26 mouse cellular contexts compared by ENCODE assay signal in genomic region chr1:193734014-193734763, GRCm38 (mm10).
A peak's percentile ranks its signal among the peaks of the same experiment; 100 is the strongest.
DNase-seq lines count a peak whose midpoint lies in the region; ATAC-seq lines count a peak whose summit lies in the region.
"Had no signal": no experiment of that assay in that cellular context is flagged by ENCODE, and none has a peak within 500 bp of the region (broad histone marks: within the 10 kb centered on the region; RNA-seq: fewer than 3 reads in every experiment).

No protein-coding gene starts in this region.

- H3K36me3 ChIP-seq in hindbrain, embryonic 10.5 days, result no peaks in the 10 kb centered on the region
- H3K36me3 ChIP-seq in hindbrain, embryonic 16.5 days (ENCODE audit: control insufficient read depth, insufficient read depth, low read length), result no peaks in the 10 kb centered on the region
- H3K36me3 ChIP-seq in forebrain, embryonic 14.5 days (ENCODE audit: control insufficient read depth, insufficient read depth, low read length), result no peaks in the 10 kb centered on the region
- no peaks in the 10 kb centered on the region for H3K36me3 ChIP-seq in midbrain, embryonic 13.5 days
- H3K36me3 ChIP-seq: embryonic facial prominence, embryonic 12.5 days; G1E; heart, embryonic 10.5 days; intestine, embryonic 15.5 days; neural tube, embryonic 13.5 days had no signal

- no peak for DNase-seq in hindbrain, embryonic 10.5 days (ENCODE audit: low spot score)
- peak; percentile 6 for DNase-seq in R1 (ENCODE audit: low read depth, low spot score)
- peak; percentile 76 for DNase-seq in forebrain, embryonic 14.5 days (ENCODE audit: low spot score)
- DNase-seq in kidney, postnatal 14 days, result no peak
- DNase-seq in left cerebral cortex, adult 9 months (ENCODE audit: low spot score in 2 of 2), result no peak
- DNase-seq: adrenal gland, adult 2 months; cerebellum, adult 18-20 months; cerebellum, postnatal 14 days; kidney, adult 8-10 months; kidney, postnatal 25 days; liver, postnatal 0 days; thymus, adult 2 months; thymus, postnatal 4 days had no signal

- H3K9me3 ChIP-seq in hindbrain, embryonic 10.5 days, result no peaks in the 10 kb centered on the region
- H3K9me3 ChIP-seq in hindbrain, embryonic 16.5 days (ENCODE audit: control insufficient read depth, low read length), result no peaks in the 10 kb centered on the region
- H3K9me3 ChIP-seq in forebrain, embryonic 14.5 days (replicated peaks; ENCODE audit: control insufficient read depth, low read length), result no peaks in the 10 kb centered on the region
- no peaks in the 10 kb centered on the region for H3K9me3 ChIP-seq in midbrain, embryonic 13.5 days
- H3K9me3 ChIP-seq: embryonic facial prominence, embryonic 12.5 days; G1E; heart, embryonic 10.5 days; intestine, embryonic 15.5 days; neural tube, embryonic 13.5 days had no signal

- no peak overlapping the region for H3K4me3 ChIP-seq in hindbrain, embryonic 10.5 days
- no peak overlapping the region for H3K4me3 ChIP-seq in hindbrain, embryonic 16.5 days (ENCODE audit: low read length)
- H3K4me3 ChIP-seq in forebrain, embryonic 14.5 days (ENCODE audit: low read depth, low read length), result no peak overlapping the region
- no peak overlapping the region for H3K4me3 ChIP-seq in midbrain, embryonic 13.5 days (replicated peaks)
- H3K4me3 ChIP-seq: embryonic facial prominence, embryonic 12.5 days; erythroblast, embryonic 14.5 days; heart, embryonic 10.5 days; intestine, embryonic 15.5 days; layer of hippocampus, adult 2 months; neural tube, embryonic 13.5 days had no signal

- no peak overlapping the region for H3K4me2 ChIP-seq in hindbrain, embryonic 16.5 days (ENCODE audit: low read length)
- no peak overlapping the region for H3K4me2 ChIP-seq in forebrain, embryonic 14.5 days (ENCODE audit: low read length)
- no peak overlapping the region for H3K4me2 ChIP-seq in midbrain, embryonic 13.5 days (replicated peaks)
- H3K4me2 ChIP-seq: embryonic facial prominence, embryonic 12.5 days; intestine, embryonic 15.5 days; neural tube, embryonic 13.5 days had no signal

- H3K9ac ChIP-seq in hindbrain, embryonic 16.5 days (ENCODE audit: low read depth, low read length), result no peak overlapping the region
- H3K9ac ChIP-seq in forebrain, embryonic 14.5 days (ENCODE audit: low read length), result no peak overlapping the region
- H3K9ac ChIP-seq in midbrain, embryonic 13.5 days (replicated peaks), result no peak overlapping the region
- H3K9ac ChIP-seq: embryonic facial prominence, embryonic 12.5 days; intestine, embryonic 15.5 days; liver, postnatal 0 days; neural tube, embryonic 13.5 days had no signal

- WGBS in hindbrain, embryonic 10.5 days, result 36% methylated on average over 4 of the region's 4 CpGs
- 38% methylated on average over 4 of the region's 4 CpGs for WGBS in hindbrain, embryonic 16.5 days
- WGBS in forebrain, embryonic 14.5 days, result 9% methylated on average over 4 of the region's 4 CpGs
- WGBS in midbrain, embryonic 13.5 days, result 20% methylated on average over 4 of the region's 4 CpGs

- ATAC-seq in hindbrain, embryonic 16.5 days, result no peak
- ATAC-seq in forebrain, embryonic 14.5 days, result peak; percentile 74
- peak; percentile 77 for ATAC-seq in midbrain, embryonic 13.5 days
- ATAC-seq in CD4-positive, CD25-positive, alpha-beta regulatory T cell, adult 4 months, result no peak
- ATAC-seq: intestine, embryonic 15.5 days; liver, postnatal 0 days; lung, postnatal 0 days; Patski had no signal

- H3K4me1 ChIP-seq in hindbrain, embryonic 10.5 days (replicated peaks), result peaks cover 57% of the 10 kb centered on the region
- H3K4me1 ChIP-seq in hindbrain, embryonic 16.5 days (ENCODE audit: control insufficient read depth, insufficient read depth, low read depth, low read length), result peaks cover 3% of the 10 kb centered on the region; the same call in 1 of the 2 replicates
- H3K4me1 ChIP-seq in forebrain, embryonic 14.5 days (ENCODE audit: control insufficient read depth, insufficient read depth, low read length), result peaks cover 33% of the 10 kb centered on the region
- peaks cover 54% of the 10 kb centered on the region for H3K4me1 ChIP-seq in midbrain, embryonic 13.5 days (replicated peaks)
- H3K4me1 ChIP-seq: embryonic facial prominence, embryonic 12.5 days; intestine, embryonic 15.5 days had no signal

- H3K27ac ChIP-seq in hindbrain, embryonic 10.5 days, result peak overlapping the region; percentile 50
- H3K27ac ChIP-seq in hindbrain, embryonic 16.5 days (ENCODE audit: low read depth, low read length), result no peak overlapping the region
- H3K27ac ChIP-seq in forebrain, embryonic 14.5 days (ENCODE audit: low read depth, low read length), result no peak overlapping the region; the same call in 1 of the 2 replicates
- H3K27ac ChIP-seq in midbrain, embryonic 13.5 days, result peak overlapping the region; percentile 51; the same call in 1 of the 2 replicates
- H3K27ac ChIP-seq: embryonic facial prominence, embryonic 12.5 days; heart, embryonic 10.5 days; intestine, embryonic 15.5 days; layer of hippocampus, adult 2 months; macrophage; neural tube, embryonic 13.5 days had no signal

- no peaks in the 10 kb centered on the region for H3K27me3 ChIP-seq in hindbrain, embryonic 10.5 days (ENCODE audit: insufficient read depth, poor library complexity, severe bottlenecking)
- no peaks in the 10 kb centered on the region for H3K27me3 ChIP-seq in hindbrain, embryonic 16.5 days (replicated peaks; ENCODE audit: control insufficient read depth, insufficient read depth, low read length)
- H3K27me3 ChIP-seq in forebrain, embryonic 14.5 days (replicated peaks; ENCODE audit: control insufficient read depth, insufficient read depth, low read length), result no peaks in the 10 kb centered on the region
- no peaks in the 10 kb centered on the region for H3K27me3 ChIP-seq in midbrain, embryonic 13.5 days
- H3K27me3 ChIP-seq: embryonic facial prominence, embryonic 12.5 days; intestine, embryonic 15.5 days; neural tube, embryonic 13.5 days had no signal

Comparison
In these comparisons a context has a peak if more than half of its experiments do, and no peak if none do; other contexts are left out.
1. H3K27ac ChIP-seq: peak in hindbrain, embryonic 10.5 days (single experiment) and midbrain, embryonic 13.5 days (single experiment); none in hindbrain, embryonic 16.5 days (single experiment) and forebrain, embryonic 14.5 days (single experiment).
2. DNase-seq: peak in R1 (single experiment) and forebrain, embryonic 14.5 days (single experiment); none in hindbrain, embryonic 10.5 days (single experiment), kidney, postnatal 14 days (single experiment) and left cerebral cortex, adult 9 months (0 of 2).
3. ATAC-seq: peak in forebrain, embryonic 14.5 days (single experiment) and midbrain, embryonic 13.5 days (single experiment); none in hindbrain, embryonic 16.5 days (single experiment) and CD4-positive, CD25-positive, alpha-beta regulatory T cell, adult 4 months (single experiment).